Mouse (Mus musculus): ENCODE results near the gene Mfsd4b1.

Gene Mfsd4b1

GRCm38 (mm10) chr10:40024554-40025428, at the start of gene Mfsd4b1:
Mfsd4b1 (minus strand) TSS chr10:40025268.
- DNase-seq (ENCODE audit: low spot score), result peak; percentile 29

GRCm38 (mm10) chr10:40073608-40074007, 48.5 kb upstream of the Mfsd4b1 start:
- no peak for DNase-seq (ENCODE audit: low spot score)

GRCm38 (mm10) chr10:40070684-40071083, 45.6 kb upstream of the Mfsd4b1 start:
- DNase-seq (ENCODE audit: low spot score), result no peak

GRCm38 (mm10) chr10:40069270-40069669, 44.2 kb upstream of the Mfsd4b1 start:
- DNase-seq (ENCODE audit: low spot score), result no peak

- DNase-seq (ENCODE audit: low spot score), result no peak
Measured at GRCm38 (mm10) chr10:40068595-40068994, 43.5 kb upstream of the Mfsd4b1 start.

- no peak for DNase-seq (ENCODE audit: low spot score)
Measured at GRCm38 (mm10) chr10:40067529-40067928, 42.5 kb upstream of the Mfsd4b1 start.

GRCm38 (mm10) chr10:40067071-40067470, 42.0 kb upstream of the Mfsd4b1 start:
- no peak for DNase-seq (ENCODE audit: low spot score)

- DNase-seq (ENCODE audit: low spot score), result no peak
Measured at GRCm38 (mm10) chr10:40065357-40065756, 40.3 kb upstream of the Mfsd4b1 start.

- DNase-seq (ENCODE audit: low spot score), result no peak
Measured at GRCm38 (mm10) chr10:40063291-40063890, 38.3 kb upstream of the Mfsd4b1 start.

GRCm38 (mm10) chr10:40062812-40063211, 37.7 kb upstream of the Mfsd4b1 start:
- no peak for DNase-seq (ENCODE audit: low spot score)

- no peak for DNase-seq (ENCODE audit: low spot score)
Measured at GRCm38 (mm10) chr10:40061926-40062325, 36.9 kb upstream of the Mfsd4b1 start.

- DNase-seq (ENCODE audit: low spot score), result no peak
Measured at GRCm38 (mm10) chr10:40058786-40059120, 33.7 kb upstream of the Mfsd4b1 start.

GRCm38 (mm10) chr10:40058062-40058785, 33.2 kb upstream of the Mfsd4b1 start:
- DNase-seq (ENCODE audit: low spot score), result no peak

GRCm38 (mm10) chr10:40057615-40058014, 32.5 kb upstream of the Mfsd4b1 start:
- DNase-seq (ENCODE audit: low spot score), result no peak

GRCm38 (mm10) chr10:40054455-40054854, 29.4 kb upstream of the Mfsd4b1 start:
- DNase-seq (ENCODE audit: low spot score), result no peak

- DNase-seq (ENCODE audit: low spot score), result no peak
Measured at GRCm38 (mm10) chr10:40053896-40054295, 28.8 kb upstream of the Mfsd4b1 start.

GRCm38 (mm10) chr10:40053257-40053895, 28.3 kb upstream of the Mfsd4b1 start:
- DNase-seq (ENCODE audit: low spot score), result no peak

GRCm38 (mm10) chr10:40051997-40052396, 26.9 kb upstream of the Mfsd4b1 start:
- no peak for DNase-seq (ENCODE audit: low spot score)

- no peak for DNase-seq (ENCODE audit: low spot score)
Measured at GRCm38 (mm10) chr10:40050763-40051162, 25.7 kb upstream of the Mfsd4b1 start.

GRCm38 (mm10) chr10:40041339-40041738, 16.3 kb upstream of the Mfsd4b1 start:
- DNase-seq (ENCODE audit: low spot score), result no peak

- no peak for DNase-seq (ENCODE audit: low spot score)
Measured at GRCm38 (mm10) chr10:40036686-40037560, 11.9 kb upstream of the Mfsd4b1 start.

Measured in spleen, adult 12 weeks (tissue).